Mouse (Mus musculus) stomach, postnatal 0 days (tissue): ENCODE measurements at regions not wholly inside any gene's neighbourhood (a gene's known extent, or its start where the extent isn't known, plus 50 kb on each side); places are given as distances from the start of the nearest gene placed in this dataset.

Experiments used
- ATAC-seq: fragments of 200-750 bp; cut with Nextera tagmentation; 2 replicates; pipeline ENCODE4 v1.8.0; 2017; ENCODE audit not compliant: low FRiP score, low TSS enrichment
- DNase-seq: peaks from one replicate; pipeline ENCODE4 v3.0.0-alpha.2; 2016; ENCODE audit warnings: low spot score
- H3K27ac ChIP-seq: fragments of 300-500 bp; sonication (generic); replicated peaks from 2 replicates; pipeline ENCODE4 v1.5.1; 2014; ENCODE audit warnings: mild to moderate bottlenecking, control low read depth
- H3K27me3 ChIP-seq: fragments of 300-500 bp; sonication (generic); 2 replicates; pipeline ENCODE4 v1.6.1; 2014; ENCODE audit warnings: low read length; ENCODE audit not compliant: control insufficient read depth, insufficient read depth
- H3K36me3 ChIP-seq: fragments of 300-500 bp; sonication (generic); 2 replicates; pipeline ENCODE4 v1.6.1; 2014; ENCODE audit warnings: low read length, mixed read lengths; ENCODE audit not compliant: control insufficient read depth, insufficient read depth
- H3K4me1 ChIP-seq: fragments of 300-500 bp; sonication (generic); replicated peaks from 2 replicates; pipeline ENCODE4 v1.6.1; 2014; ENCODE audit warnings: antibody characterized with exemption; ENCODE audit not compliant: control insufficient read depth, insufficient read depth
- H3K4me2 ChIP-seq: fragments of 300-500 bp; sonication (generic); replicated peaks from 2 replicates; pipeline ENCODE4 v1.6.1; 2014; ENCODE audit warnings: low read depth, mild to moderate bottlenecking, control low read depth, moderate library complexity
- H3K4me3 ChIP-seq: fragments of 300-500 bp; sonication (generic); 2 replicates; pipeline ENCODE4 v1.5.1; 2014; ENCODE audit warnings: low read depth, low read length, control low read depth
- H3K9ac ChIP-seq: fragments of 300-500 bp; sonication (generic); 2 replicates; pipeline ENCODE4 v1.6.1; 2014; ENCODE audit warnings: mild to moderate bottlenecking, low read length, control low read depth, mixed read lengths
- H3K9me3 ChIP-seq: fragments of 300-500 bp; sonication (generic); 2 replicates; pipeline ENCODE4 v1.6.1; 2016; ENCODE audit warnings: low read length; ENCODE audit not compliant: control insufficient read depth
- CTCF ChIP-seq: IDR thresholded peaks from 2 replicates; pipeline ENCODE4 v1.5.1; 2016; ENCODE audit warnings: antibody characterized with exemption, low read depth, mild to moderate bottlenecking, moderate library complexity
- EP300 ChIP-seq: optimal IDR thresholded peaks from 2 replicates; pipeline ENCODE3; 2016; ENCODE audit warnings: antibody characterized with exemption
- WGBS: fragments of 180-500 bp; shearing (Covaris S2); extraction: QIAGEN DNeasy Blood & Tissue Kit; methylation state at CpG from one replicate; pipeline ENCODE4 v1.1.7; 2014; 5-methylcytosine and 5-hydroxymethylcytosine counted together

DNA sequence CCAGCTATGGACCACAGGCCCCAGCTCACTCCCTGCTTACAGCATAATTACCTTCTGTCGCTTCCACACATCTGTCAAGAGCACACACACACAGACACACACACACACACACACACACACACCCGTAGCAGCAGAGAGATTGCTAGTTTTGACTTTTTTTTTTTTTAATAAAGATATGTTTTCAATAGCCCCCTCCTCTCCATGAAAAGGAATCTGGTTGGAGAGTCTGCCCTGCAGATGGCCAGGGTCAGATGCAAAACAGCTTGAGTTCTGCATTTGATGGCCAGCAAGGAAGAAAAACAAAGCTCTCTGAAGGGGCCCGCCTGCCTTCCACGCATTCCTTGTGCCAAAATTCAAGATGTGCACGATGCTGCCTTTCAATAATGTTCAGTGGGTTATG lies 99.8 kb upstream of the Castor2 start:
- H3K36me3 ChIP-seq = no peaks in the 10 kb centered on the region
- WGBS = 28% methylated on average over 5 of the region's 5 CpGs
- ATAC-seq = no peak
- no peak overlapping the region for H3K4me3 ChIP-seq
- no peak overlapping the region for H3K4me2 ChIP-seq
- no peak overlapping the region for H3K27ac ChIP-seq
- H3K4me1 ChIP-seq = no peaks in the 10 kb centered on the region
- no peak for DNase-seq
- H3K27me3 ChIP-seq = no peaks in the 10 kb centered on the region
- no peak overlapping the region for H3K9ac ChIP-seq
- TF ChIP-seq EP300 (no peak), CTCF (no peak)
- H3K9me3 ChIP-seq = no peaks in the 10 kb centered on the region

- DNase-seq (no peak), ATAC-seq (no peak)
- WGBS = 52% methylated on average over 2 of the region's 2 CpGs
- Histone ChIP-seq H3K4me2 (no peak overlapping the region), H3K9ac (no peak overlapping the region), H3K4me1 (no peaks in the 10 kb centered on the region), H3K27me3 (no peaks in the 10 kb centered on the region), H3K9me3 (no peaks in the 10 kb centered on the region), H3K4me3 (no peak overlapping the region), H3K27ac (no peak overlapping the region), H3K36me3 (no peaks in the 10 kb centered on the region)
- TF ChIP-seq EP300 (no peak), CTCF (no peak)
These were observed 107.5 kb upstream of the Castor2 start for GRCm38 (mm10) chr5:133991994-133992393.

GRCm38 (mm10) chr5:133991556-133991955 lies 108.0 kb upstream of the Castor2 start:
- H3K27me3 ChIP-seq = no peaks in the 10 kb centered on the region
- 25% methylated on average over 3 of the region's 3 CpGs for WGBS
- no peaks in the 10 kb centered on the region for H3K9me3 ChIP-seq
- TF ChIP-seq EP300 (no peak), CTCF (no peak)
- no peaks in the 10 kb centered on the region for H3K4me1 ChIP-seq
- no peak overlapping the region for H3K4me2 ChIP-seq
- no peak overlapping the region for H3K4me3 ChIP-seq
- DNase-seq (no peak), ATAC-seq (no peak)
- H3K36me3 ChIP-seq = no peaks in the 10 kb centered on the region
- H3K27ac ChIP-seq = no peak overlapping the region
- H3K9ac ChIP-seq = no peak overlapping the region

DNA sequence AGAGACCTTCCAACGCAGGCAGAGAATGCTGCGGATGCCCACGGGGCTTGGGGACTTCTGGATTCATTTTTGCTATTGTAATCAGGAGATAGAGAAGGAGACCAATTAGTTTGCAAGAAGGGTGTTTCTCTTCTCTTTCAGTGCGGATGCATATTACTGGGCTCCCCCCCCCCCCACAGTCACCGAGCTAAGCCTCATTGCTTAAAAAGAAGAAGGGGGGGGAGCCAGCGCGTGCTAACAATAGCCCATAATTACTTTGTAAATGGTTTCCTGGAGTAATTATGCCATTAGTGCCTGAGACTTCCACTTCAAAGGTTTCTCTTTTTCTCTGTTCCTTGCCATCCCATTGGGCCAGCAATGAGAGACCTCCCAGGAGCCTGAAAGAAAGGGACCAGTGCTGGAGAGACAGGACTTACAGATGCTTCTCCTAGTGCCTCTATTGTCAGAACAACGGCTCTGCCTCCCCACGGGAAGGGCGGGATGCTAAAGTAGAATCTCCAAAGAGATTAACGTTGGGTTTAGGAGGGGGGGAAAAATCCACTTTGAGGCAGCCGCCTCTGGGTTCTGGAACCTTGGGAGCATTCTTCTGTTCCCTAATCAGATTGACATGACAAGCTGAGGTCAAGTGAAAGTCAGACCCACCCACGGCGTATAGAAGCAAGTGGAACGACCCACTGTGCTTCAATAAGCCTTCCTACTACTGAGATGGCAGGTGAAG lies 116.1 kb upstream of the Castor2 start:
- no peak overlapping the region for H3K4me2 ChIP-seq

DNA sequence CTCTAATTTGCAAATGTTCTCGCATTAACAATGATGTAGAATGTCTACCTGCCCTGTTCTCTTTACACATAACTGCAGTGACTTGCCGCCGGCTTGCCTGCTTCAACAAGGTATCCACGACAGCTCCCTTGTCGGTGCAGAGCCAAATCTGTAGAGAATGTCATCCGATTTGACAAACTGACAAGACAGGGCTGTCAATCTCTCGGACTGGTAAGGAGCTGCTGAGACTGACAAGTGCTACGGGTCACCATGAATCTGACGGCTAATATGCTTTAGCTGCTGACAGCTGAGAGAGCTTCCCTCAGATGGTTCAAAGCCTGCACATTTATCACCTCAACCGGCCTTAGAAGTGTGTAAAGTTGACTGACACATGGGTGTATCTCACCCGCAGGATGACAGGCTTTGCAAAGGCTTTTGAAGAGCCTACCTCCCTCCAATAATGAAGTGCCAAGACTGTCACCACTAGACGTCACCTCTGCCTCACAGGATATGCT lies 129.0 kb upstream of the Castor2 start:
- Histone ChIP-seq H3K4me3 (no peak overlapping the region), H3K4me2 (no peak overlapping the region), H3K27me3 (no peaks in the 10 kb centered on the region), H3K27ac (no peak overlapping the region), H3K9ac (no peak overlapping the region), H3K4me1 (no peaks in the 10 kb centered on the region), H3K9me3 (no peaks in the 10 kb centered on the region), H3K36me3 (no peaks in the 10 kb centered on the region)
- 70% methylated on average over 12 of the region's 12 CpGs for WGBS
- DNase-seq (no peak), ATAC-seq (no peak)
- TF ChIP-seq EP300 (no peak), CTCF (no peak)

More for the DNA sequence above, 116.1 kb upstream of the Castor2 start:
- Histone ChIP-seq H3K4me3 (no peak overlapping the region), H3K4me1 (no peaks in the 10 kb centered on the region), H3K36me3 (no peaks in the 10 kb centered on the region), H3K9me3 (no peaks in the 10 kb centered on the region), H3K27me3 (no peaks in the 10 kb centered on the region), H3K27ac (no peak overlapping the region), H3K9ac (no peak overlapping the region)
- TF ChIP-seq EP300 = no peak
- no peak for TF ChIP-seq CTCF
- 10% methylated on average over 13 of the region's 15 CpGs for WGBS
- ATAC-seq = no peak
- no peak for DNase-seq

- DNase-seq (no peak), ATAC-seq (no peak)
- Histone ChIP-seq H3K27ac (no peak overlapping the region), H3K4me1 (no peaks in the 10 kb centered on the region), H3K4me3 (no peak overlapping the region), H3K27me3 (no peaks in the 10 kb centered on the region), H3K4me2 (no peak overlapping the region), H3K36me3 (no peaks in the 10 kb centered on the region), H3K9ac (no peak overlapping the region), H3K9me3 (no peaks in the 10 kb centered on the region)
- TF ChIP-seq CTCF (no peak), EP300 (no peak)
- 84% methylated on average over 5 of the region's 5 CpGs for WGBS
These were observed 136.2 kb upstream of the Castor2 start for GRCm38 (mm10) chr5:133963301-133963700.
